Mouse (Mus musculus) heart, adult 9 months (tissue): Measurements from ENCODE around the gene Exoc6.
A peak's percentile ranks its signal among the peaks of the same experiment; 100 is the strongest.

Experiments
- DNase-seq, 2 experiments: peaks; one replicate each; pipeline ENCODE4 v3.0.0; 2022; ENCODE audit warnings: low spot score in 2 of 2

Exoc6 gene

DNA sequence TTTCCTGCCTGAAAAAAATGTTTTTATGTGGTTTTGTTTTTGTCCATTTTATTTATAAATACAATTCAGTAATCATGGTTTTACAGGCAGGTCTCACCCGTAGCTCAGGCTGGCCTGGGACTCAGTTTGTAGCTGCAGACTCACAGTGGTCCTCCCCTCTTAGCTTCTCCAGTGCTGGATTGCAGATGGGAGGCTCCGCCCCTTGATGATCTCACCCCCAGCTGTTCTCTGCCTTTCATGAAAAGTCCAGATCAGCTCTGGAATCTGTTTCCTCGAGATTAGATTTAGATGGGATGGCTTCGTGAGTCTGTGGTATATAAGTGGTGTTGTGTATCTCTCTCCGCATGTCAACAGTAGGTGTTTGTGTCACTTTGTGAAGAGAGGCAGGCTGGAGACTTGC, 24.6 kb downstream of the Exoc6 start:
- DNase-seq = no peak

- DNase-seq = no peak
Measured at GRCm38 (mm10) chr19:37579607-37580006, 29.4 kb downstream of the Exoc6 start.

DNA sequence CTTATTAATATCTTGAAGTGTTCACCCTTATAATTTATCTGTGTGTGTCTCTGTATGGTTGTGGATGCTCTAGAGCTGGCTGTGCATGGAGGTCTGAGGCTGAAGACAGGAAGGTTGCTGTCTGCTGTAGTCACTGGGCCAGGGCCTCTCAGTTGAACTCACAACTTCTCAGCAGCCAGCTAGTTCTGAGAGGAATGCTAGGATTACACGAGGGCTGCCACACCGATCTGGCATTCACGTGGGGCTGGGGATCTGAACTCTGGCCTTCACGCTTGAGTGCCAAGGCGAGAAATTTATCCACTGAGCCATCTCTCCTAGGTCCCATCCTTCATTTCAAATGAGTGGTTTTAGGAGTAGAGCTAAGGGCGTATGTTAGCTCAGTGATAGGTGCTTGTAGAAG, 30.2 kb downstream of the Exoc6 start:
- no peak for DNase-seq

GRCm38 (mm10) chr19:37585210-37585609, 35.0 kb downstream of the Exoc6 start:
- DNase-seq = no peak

GRCm38 (mm10) chr19:37585684-37586083, 35.5 kb downstream of the Exoc6 start:
- no peak for DNase-seq

- DNase-seq = no peak
Measured at GRCm38 (mm10) chr19:37590544-37590943, 40.3 kb downstream of the Exoc6 start.

GRCm38 (mm10) chr19:37601968-37602848, 52.0 kb downstream of the Exoc6 start:
- peak in 1 of 2 experiments; percentile 11 for DNase-seq

GRCm38 (mm10) chr19:37609991-37610390, 59.8 kb downstream of the Exoc6 start:
- no peak for DNase-seq

DNA sequence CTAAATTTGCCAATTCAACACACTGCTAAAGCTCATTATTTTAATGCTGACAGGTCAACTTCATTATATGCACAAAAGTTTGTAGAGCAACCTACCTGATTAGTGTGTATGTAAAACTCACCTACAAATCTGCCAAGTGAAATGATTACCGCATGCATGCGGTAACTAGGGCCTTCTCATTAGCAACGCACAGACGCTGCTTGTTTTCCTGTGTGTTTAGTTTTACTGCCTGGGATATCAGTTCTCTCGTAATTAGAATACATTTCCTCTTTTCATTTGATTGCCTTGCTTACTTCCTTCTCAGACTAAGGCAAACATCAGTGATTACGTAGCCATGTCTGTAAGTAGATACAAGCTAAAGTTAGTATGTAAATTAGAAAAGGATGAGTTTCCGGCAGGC, 62.7 kb downstream of the Exoc6 start:
- no peak for DNase-seq

- no peak for DNase-seq
Measured at GRCm38 (mm10) chr19:37615039-37615630, 64.9 kb downstream of the Exoc6 start.

- no peak for DNase-seq
Measured at GRCm38 (mm10) chr19:37647994-37648393, 97.8 kb downstream of the Exoc6 start.

- no peak for DNase-seq
Measured at GRCm38 (mm10) chr19:37650526-37650925, 100.3 kb downstream of the Exoc6 start.

GRCm38 (mm10) chr19:37654012-37654411, 103.8 kb downstream of the Exoc6 start:
- no peak for DNase-seq

- DNase-seq = no peak
Measured at GRCm38 (mm10) chr19:37656441-37656840, 106.2 kb downstream of the Exoc6 start.

GRCm38 (mm10) chr19:37665256-37665655, 115.0 kb downstream of the Exoc6 start:
- DNase-seq = no peak

DNA sequence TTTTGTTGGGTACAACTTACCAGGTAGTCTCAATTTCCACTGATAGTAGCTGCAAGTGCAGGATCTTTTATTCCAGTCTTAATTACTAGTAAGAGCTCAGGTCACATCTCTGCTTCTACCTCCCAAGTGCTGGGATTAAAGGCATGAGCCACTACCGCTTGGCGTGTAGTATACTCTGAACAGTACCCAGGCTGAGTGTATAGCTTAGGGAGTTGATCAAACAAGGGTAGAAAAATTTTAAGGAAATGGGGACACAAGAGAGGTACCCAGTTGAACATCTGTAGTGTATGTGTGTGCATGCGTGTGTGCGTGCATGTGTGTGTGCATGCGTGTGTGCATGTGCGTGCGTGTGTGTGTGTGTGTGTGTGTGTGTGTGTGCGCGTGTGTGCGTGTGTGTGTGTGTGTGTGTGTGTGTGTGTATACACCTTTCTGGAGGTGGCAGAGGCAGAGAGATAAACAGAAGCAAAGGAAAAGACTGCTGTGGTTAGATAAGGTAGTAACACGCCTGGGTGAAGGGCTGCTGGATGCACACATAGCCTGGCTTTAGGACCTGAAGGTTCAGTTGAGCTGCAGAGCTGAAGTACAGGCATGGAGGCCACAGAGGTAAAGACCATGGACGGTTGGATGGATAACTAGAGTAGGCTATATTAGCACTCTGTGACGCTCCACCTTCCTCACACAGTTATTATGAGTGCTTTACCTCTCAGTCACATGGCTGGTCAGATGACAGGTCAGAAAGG, 117.8 kb downstream of the Exoc6 start:
- DNase-seq = no peak

DNA sequence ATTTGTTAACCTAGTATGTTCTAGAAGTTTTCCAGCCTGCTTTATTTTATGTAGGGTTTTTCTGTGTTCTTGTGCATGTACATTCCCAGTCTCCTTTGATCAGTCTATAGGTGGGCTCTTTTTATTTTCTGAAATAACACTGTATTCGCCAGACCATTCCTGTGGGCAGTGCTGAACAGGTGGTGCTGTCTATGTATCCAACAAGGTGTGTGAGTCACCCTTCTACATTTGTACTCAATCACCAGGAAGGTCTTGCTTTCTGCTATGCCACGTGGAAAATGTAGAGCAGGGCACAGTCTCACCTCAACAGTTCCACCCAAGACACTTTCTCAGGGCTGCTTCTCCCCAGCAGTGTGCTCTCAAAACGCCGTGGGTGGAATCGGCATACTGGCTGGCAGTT, 118.4 kb downstream of the Exoc6 start:
- no peak for DNase-seq

DNA sequence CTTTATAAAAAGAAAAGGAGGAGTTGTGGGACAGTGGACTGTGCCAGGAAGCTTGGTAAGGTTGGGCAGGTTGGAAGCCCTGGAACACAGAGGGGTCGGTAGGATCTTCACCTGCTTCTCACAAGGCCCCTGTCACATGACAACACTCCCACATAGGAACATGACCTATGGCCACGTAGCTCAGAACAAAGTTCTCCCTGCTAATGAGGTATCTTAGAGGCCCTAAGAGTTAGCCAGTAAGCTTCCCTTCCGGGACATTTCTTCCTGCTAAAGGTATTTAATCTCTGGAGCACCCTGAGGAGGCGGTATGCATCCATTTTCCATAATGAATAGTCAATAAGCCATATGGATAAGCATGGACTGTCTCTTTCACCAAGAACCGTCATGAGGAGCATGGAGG, 119.3 kb downstream of the Exoc6 start:
- DNase-seq = no peak

DNA sequence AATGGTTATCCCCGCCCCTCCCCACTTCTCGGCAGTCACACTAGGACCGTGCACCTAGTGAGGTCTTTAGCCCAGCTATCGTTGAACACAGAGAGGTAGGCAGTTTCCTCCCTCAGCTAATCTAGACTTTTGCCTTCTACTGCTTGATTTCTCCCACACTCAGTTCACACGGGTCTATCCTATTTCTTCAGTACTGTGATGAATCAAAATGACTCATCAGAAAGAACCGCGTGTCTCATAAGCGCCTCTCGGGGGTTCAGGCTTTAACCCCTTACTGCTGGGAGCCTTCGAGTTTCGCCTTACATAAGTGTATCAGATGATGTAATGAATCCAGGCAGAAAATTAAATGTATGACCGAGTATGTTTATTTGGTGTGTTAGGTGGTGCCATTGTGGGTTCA, 123.2 kb downstream of the Exoc6 start:
- no peak for DNase-seq

GRCm38 (mm10) chr19:37685281-37685680, 135.1 kb downstream of the Exoc6 start, which contains the start of gene Cyp26c1:
TSS of gene Cyp26c1 (plus strand) at chr19:37685581.
- DNase-seq = no peak

GRCm38 (mm10) chr19:37686347-37686746, 136.1 kb downstream of the Exoc6 start:
- DNase-seq = no peak
